ENCODE assay signal across 8 mouse cellular contexts in genomic region chr1:194624411-194624810, GRCm38 (mm10). TPM values are rescaled to one million over a fixed set of nuclear protein-coding genes. Genes with fewer than 3 reads are reported as not detected.
A peak's percentile ranks its signal among the peaks of the same experiment; 100 is the strongest.
DNase-seq lines count a peak whose midpoint lies in the region; ATAC-seq and TF ChIP-seq lines count a peak whose summit lies in the region.

No protein-coding gene starts in this region.

- 45% methylated on average over 2 of the region's 2 CpGs for WGBS in heart, adult 2 months
- WGBS in heart, embryonic 11.5 days (ENCODE audit: insufficient replicate concordance), result 44% methylated on average over 2 of the region's 2 CpGs
- WGBS in lung, postnatal 0 days, result 45% methylated on average over 2 of the region's 2 CpGs

- peak overlapping the region; percentile 58 for H3K27ac ChIP-seq in heart, adult 2 months
- H3K27ac ChIP-seq in heart, embryonic 11.5 days (ENCODE audit: low read depth, low read length), result no peak overlapping the region
- no peak overlapping the region for H3K27ac ChIP-seq in lung, postnatal 0 days (ENCODE audit: low read length)

- no peak overlapping the region; the same call in 1 of the 2 replicates for H3K4me3 ChIP-seq in heart, adult 2 months
- H3K4me3 ChIP-seq in heart, embryonic 11.5 days (ENCODE audit: low read depth, low read length), result no peak overlapping the region
- H3K4me3 ChIP-seq in lung, postnatal 0 days (ENCODE audit: low read depth, low read length), result no peak overlapping the region

- no peak for TF ChIP-seq EP300 in heart, adult 2 months (IDR thresholded peaks at IDR 0.05; ENCODE audit: insufficient read depth, low read depth, low read length)
- TF ChIP-seq EP300 in lung, postnatal 0 days (IDR thresholded peaks at IDR 0.05), result no peak

- no peaks in the 10 kb centered on the region for H3K27me3 ChIP-seq in heart, adult 2 months (ENCODE audit: control insufficient read depth, insufficient read depth, low read length)
- H3K27me3 ChIP-seq in heart, embryonic 11.5 days (ENCODE audit: control insufficient read depth, insufficient read depth, low read length), result no peaks in the 10 kb centered on the region; the same call in none of the 2 replicates
- H3K27me3 ChIP-seq in lung, postnatal 0 days (replicated peaks; ENCODE audit: insufficient read depth, low read length), result no peaks in the 10 kb centered on the region

- no peaks in the 10 kb centered on the region for H3K9me3 ChIP-seq in heart, embryonic 11.5 days (replicated peaks; ENCODE audit: control insufficient read depth, low read length)
- H3K9me3 ChIP-seq in lung, postnatal 0 days (ENCODE audit: low read length), result no peaks in the 10 kb centered on the region

- DNase-seq in heart, adult 2 months, result no peak
- DNase-seq in 416B (ENCODE audit: low read depth), result peak; percentile 5
- DNase-seq in lung, postnatal 0 days (ENCODE audit: low spot score), result peak; percentile 55
- DNase-seq in thymus, postnatal 4 days, result no peak
- DNase-seq in c-Kit-positive CD71-positive TER-119-positive erythroid progenitor cells, embryonic 14.5 days (ENCODE audit: low spot score), result no peak
- no peak for DNase-seq in B cell, adult 2 months

- no peak overlapping the region; the same call in 1 of the 2 replicates for H3K4me2 ChIP-seq in heart, embryonic 11.5 days
- H3K4me2 ChIP-seq in lung, postnatal 0 days (replicated peaks; ENCODE audit: low read depth, low read length), result peak overlapping the region; percentile 85; the same call in 1 of the 2 replicates

- TF ChIP-seq CTCF in heart, adult 2 months (IDR thresholded peaks at IDR 0.05), result peak; percentile 77
- TF ChIP-seq CTCF in lung, postnatal 0 days (IDR thresholded peaks at IDR 0.05), result peak; percentile 62

- peaks cover 39% of the 10 kb centered on the region for H3K36me3 ChIP-seq in heart, adult 2 months (ENCODE audit: control insufficient read depth, insufficient read depth, low read length)
- no peaks in the 10 kb centered on the region for H3K36me3 ChIP-seq in heart, embryonic 11.5 days (ENCODE audit: control insufficient read depth, insufficient read depth, low read length)
- H3K36me3 ChIP-seq in lung, postnatal 0 days (ENCODE audit: insufficient read depth, low read length), result no peaks in the 10 kb centered on the region

- ATAC-seq in heart, embryonic 11.5 days (replicated peaks; ENCODE audit: insufficient number of reproducible peaks, low FRiP score, low TSS enrichment), result no peak
- ATAC-seq in common myeloid progenitor, adult 5-6 weeks (replicated peaks; ENCODE audit: low read depth, poor library complexity, severe bottlenecking), result 0 out of 2 replicates have a peak, but pooled peaks have one; percentile 21
- ATAC-seq in lung, postnatal 0 days, result no peak

- peak overlapping the region; percentile 31 for H3K9ac ChIP-seq in heart, adult 2 months (ENCODE audit: low read depth, low read length)
- H3K9ac ChIP-seq in heart, embryonic 11.5 days (ENCODE audit: low read depth, low read length), result no peak overlapping the region
- no peak overlapping the region for H3K9ac ChIP-seq in lung, postnatal 0 days (replicated peaks; ENCODE audit: low read depth)

- peaks cover 43% of the 10 kb centered on the region for H3K4me1 ChIP-seq in heart, adult 2 months (ENCODE audit: control insufficient read depth, insufficient read depth, low read length)
- peaks cover 38% of the 10 kb centered on the region for H3K4me1 ChIP-seq in heart, embryonic 11.5 days (ENCODE audit: control insufficient read depth, insufficient read depth, low read length)
- H3K4me1 ChIP-seq in lung, postnatal 0 days (ENCODE audit: insufficient read depth, low read depth, low read length), result peaks cover 48% of the 10 kb centered on the region

- peaks cover 11% of the 10 kb centered on the region for H3K79me2 ChIP-seq in heart, adult 2 months (replicated peaks; ENCODE audit: control insufficient read depth, insufficient read depth, low read length)

- TF ChIP-seq POLR2A in heart, adult 2 months (IDR thresholded peaks at IDR 0.05; ENCODE audit: insufficient read depth, low read depth, low read length), result no peak

- intact Hi-C loops in heart, adult 2 months (cut with DNase I), result loop anchor here (2.0 to 10.0 kb wide), 3 partner anchors 18 to 330 kb away; no protein-coding TSS in a partner anchor

RNA-seq across cellular contexts. Expression of gene Plxna2, which starts 6.4 kb away (rescaled TPM):
- 10 to 100 TPM; 22.6 to 30.6 TPM for total RNA-seq in heart, adult 2 months (2021)
- polyA plus RNA-seq in heart, adult 2 months (2012; rRNA removed), result 9.8 and 16.7 TPM in 2 replicates
- 6.4 and 6.7 TPM in 2 replicates for polyA plus RNA-seq in heart, embryonic 11.5 days (2014; fragmentation: Nextera tagmentation; extraction: Ambion mirVana)
- 0.23 and 3.1 TPM in 2 replicates for total RNA-seq in common myeloid progenitor, adult 5-6 weeks (2017)
- polyA plus RNA-seq in lung, postnatal 0 days (2015; fragmentation: Nextera tagmentation; extraction: Ambion mirVana), result 4.5 and 5.8 TPM in 2 replicates

Comparison
In these comparisons a context has a peak if more than half of its experiments do, and no peak if none do; other contexts are left out.
1. DNase-seq: peak in 416B (single experiment) and lung, postnatal 0 days (single experiment); none in heart, adult 2 months (0 of 2), thymus, postnatal 4 days (single experiment), c-Kit-positive CD71-positive TER-119-positive erythroid progenitor cells, embryonic 14.5 days (single experiment) and B cell, adult 2 months (0 of 2).